Mouse (Mus musculus) spleen, adult 2 months (tissue): ENCODE results near the gene Cyp27a1.

ENCODE experiments used
- CTCF ChIP-seq: fragments of 200-500 bp; IDR thresholded peaks from 2 replicates; pipeline ENCODE4 v1.5.1; 2011; ENCODE audit warnings: mild to moderate bottlenecking, inconsistent platforms; ENCODE audit not compliant: insufficient read depth, insufficient read length, insufficient replicate concordance; ENCODE audit errors: extremely low read depth
- POLR2A ChIP-seq: fragments of 200-500 bp; IDR thresholded peaks from 2 replicates; pipeline ENCODE4 v1.6.1; 2011; ENCODE audit warnings: low read depth, low read length, inconsistent platforms

- no peak for TF ChIP-seq CTCF
- no peak for TF ChIP-seq POLR2A
Observed at GRCm38 (mm10) chr1:74728446-74728845, 15.1 kb downstream of the Cyp27a1 start.
